Mouse (Mus musculus): Measurements from ENCODE around the gene Nkpd1. TPM values are rescaled to one million over a fixed set of nuclear protein-coding genes. Genes with fewer than 3 reads are reported as not detected.

Gene Nkpd1
- total and polyA plus RNA-seq, 3 experiments = 1.1 to 2.1 (median 1.9) TPM

DNA sequence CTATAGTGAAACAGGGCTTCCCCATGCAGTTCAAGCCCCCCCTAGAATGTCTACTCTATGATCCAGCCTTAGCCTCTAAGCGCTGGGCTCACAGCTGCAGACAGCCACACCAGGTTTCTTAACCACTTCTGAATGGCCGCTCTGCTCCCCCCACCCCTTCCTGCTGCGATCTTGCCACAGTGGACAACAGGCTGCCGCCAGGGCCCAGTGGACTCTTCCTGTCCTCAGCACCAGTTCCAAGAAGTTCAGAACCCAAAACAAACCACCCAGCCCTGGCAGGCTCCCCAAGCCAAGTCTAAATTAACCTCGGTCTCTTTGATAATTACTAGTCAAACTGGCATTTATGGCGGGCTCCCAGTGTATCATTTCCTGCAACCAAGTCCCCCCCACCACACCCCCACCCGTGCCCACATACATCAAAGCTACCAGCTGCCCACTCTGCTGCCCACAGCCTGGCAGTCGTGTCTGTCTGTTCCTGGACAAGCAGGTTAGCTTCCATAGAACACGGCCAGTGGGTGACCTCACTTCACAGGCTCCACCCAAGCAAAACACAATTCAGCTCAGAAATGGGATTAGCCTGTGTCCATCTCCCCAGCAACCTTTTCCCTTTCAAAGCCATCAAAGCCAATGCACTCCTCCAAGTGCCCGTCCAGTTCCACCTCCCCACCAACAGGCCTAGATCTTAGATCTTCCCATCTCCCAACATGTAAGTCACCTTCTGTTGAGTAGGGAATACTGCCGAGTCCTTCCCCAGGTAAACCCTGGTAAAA, 43.0 kb downstream of the Nkpd1 start:
- Histone ChIP-seq H3K36me3 (replicated peaks in 1 of 2; ENCODE audit: control insufficient read depth in 1 of 2, insufficient read depth in 1 of 2, low read length in 1 of 2) (peaks cover 21 to 68% of the 10 kb centered on the region in 2 experiments), H3K4me1 (ENCODE audit: control insufficient read depth in 1 of 2, insufficient read depth in 2 of 2) (peaks cover 8 to 44% of the 10 kb centered on the region in 2 experiments), H3K27me3 (replicated peaks) (no peaks in the 10 kb centered on the region), H3K4me3 (replicated peaks in 1 of 3; ENCODE audit: low read depth in 2 of 3, low read length in 2 of 3, poor library complexity in 1 of 3) (peak overlapping the region; percentile 88 to 98 (median 91)), H3K9ac (ENCODE audit: insufficient read depth, low read depth) (peak overlapping the region; percentile 93), H3K27ac (ENCODE audit: insufficient read depth, low read depth) (no peak overlapping the region), H3K79me2 (replicated peaks; ENCODE audit: control insufficient read depth, extremely low read depth, insufficient read depth, poor library complexity, severe bottlenecking) (peaks cover 51% of the 10 kb centered on the region), H3K9me3 (replicated peaks; ENCODE audit: low read length) (peaks cover 13% of the 10 kb centered on the region), H3K4me2 (ENCODE audit: insufficient read depth, low read depth, poor library complexity, severe bottlenecking) (peak overlapping the region; percentile 71)
- in situ Hi-C loops (cut with MboI; ENCODE audit: low pct_ligation_motif_present, low pct_unique_long_range_greater_than_20kb, low sequenced_read_pairs) (loop anchor here (25.0 kb wide), 1 partner anchor 148 kb away; the partner anchor contains the start of genes Ckm and Klc3), dilution Hi-C loops (cut with MboI; ENCODE audit: extremely low pct_ligation_motif_present, extremely low pct_unique_long_range_greater_than_20kb, low sequenced_read_pairs) (no loop called here)
- TF ChIP-seq USF1 (IDR thresholded peaks at IDR 0.05; ENCODE audit: low read depth, low read length) (no peak), TBP (conservative IDR thresholded peaks at IDR 0.05; ENCODE audit: low read depth, low read length) (no peak), SIN3A (IDR thresholded peaks at IDR 0.05; ENCODE audit: low read length) (peak; percentile 29; the same call in 1 of the 2 replicates), KAT2A (IDR thresholded peaks at IDR 0.05; ENCODE audit: insufficient replicate concordance, low read length) (no peak)
- DNase-seq (ENCODE audit: extremely low read depth) = no peak

GRCm38 (mm10) chr7:19561431-19561764, 43.8 kb downstream of the Nkpd1 start:
- no peaks in the 10 kb centered on the region for H3K27me3 ChIP-seq (replicated peaks)
- H3K27ac ChIP-seq (ENCODE audit: insufficient read depth, low read depth) = peak overlapping the region; percentile 8; the same call in 1 of the 2 replicates
- H3K9me3 ChIP-seq (replicated peaks; ENCODE audit: low read length) = peaks cover 13% of the 10 kb centered on the region
- peaks cover 8 to 44% of the 10 kb centered on the region in 2 experiments for H3K4me1 ChIP-seq (ENCODE audit: control insufficient read depth in 1 of 2, insufficient read depth in 2 of 2)
- no peak for DNase-seq (ENCODE audit: extremely low read depth)
- dilution Hi-C loops (cut with MboI; ENCODE audit: extremely low pct_ligation_motif_present, extremely low pct_unique_long_range_greater_than_20kb, low sequenced_read_pairs) (no loop called here), in situ Hi-C loops (cut with MboI; ENCODE audit: low pct_ligation_motif_present, low pct_unique_long_range_greater_than_20kb, low sequenced_read_pairs) (loop anchor here (25.0 kb wide), 1 partner anchor 149 kb away; the partner anchor contains the start of genes Ckm and Klc3)
- peak overlapping the region; percentile 88 to 98 (median 91) for H3K4me3 ChIP-seq (replicated peaks in 1 of 3; ENCODE audit: low read depth in 2 of 3, low read length in 2 of 3, poor library complexity in 1 of 3)
- H3K79me2 ChIP-seq (replicated peaks; ENCODE audit: control insufficient read depth, extremely low read depth, insufficient read depth, poor library complexity, severe bottlenecking) = peaks cover 45% of the 10 kb centered on the region
- peak overlapping the region; percentile 93 for H3K9ac ChIP-seq (ENCODE audit: insufficient read depth, low read depth)
- H3K4me2 ChIP-seq (ENCODE audit: insufficient read depth, low read depth, poor library complexity, severe bottlenecking) = peak overlapping the region; percentile 71
- TF ChIP-seq POLR2A (IDR thresholded peaks at IDR 0.05; ENCODE audit: low read depth, low read length) (no peak), USF2 (conservative IDR thresholded peaks at IDR 0.05; ENCODE audit: low read depth, low read length) (no peak)
- peaks cover 25 to 67% of the 10 kb centered on the region in 2 experiments for H3K36me3 ChIP-seq (replicated peaks in 1 of 2; ENCODE audit: control insufficient read depth in 1 of 2, insufficient read depth in 1 of 2, low read length in 1 of 2)

DNA sequence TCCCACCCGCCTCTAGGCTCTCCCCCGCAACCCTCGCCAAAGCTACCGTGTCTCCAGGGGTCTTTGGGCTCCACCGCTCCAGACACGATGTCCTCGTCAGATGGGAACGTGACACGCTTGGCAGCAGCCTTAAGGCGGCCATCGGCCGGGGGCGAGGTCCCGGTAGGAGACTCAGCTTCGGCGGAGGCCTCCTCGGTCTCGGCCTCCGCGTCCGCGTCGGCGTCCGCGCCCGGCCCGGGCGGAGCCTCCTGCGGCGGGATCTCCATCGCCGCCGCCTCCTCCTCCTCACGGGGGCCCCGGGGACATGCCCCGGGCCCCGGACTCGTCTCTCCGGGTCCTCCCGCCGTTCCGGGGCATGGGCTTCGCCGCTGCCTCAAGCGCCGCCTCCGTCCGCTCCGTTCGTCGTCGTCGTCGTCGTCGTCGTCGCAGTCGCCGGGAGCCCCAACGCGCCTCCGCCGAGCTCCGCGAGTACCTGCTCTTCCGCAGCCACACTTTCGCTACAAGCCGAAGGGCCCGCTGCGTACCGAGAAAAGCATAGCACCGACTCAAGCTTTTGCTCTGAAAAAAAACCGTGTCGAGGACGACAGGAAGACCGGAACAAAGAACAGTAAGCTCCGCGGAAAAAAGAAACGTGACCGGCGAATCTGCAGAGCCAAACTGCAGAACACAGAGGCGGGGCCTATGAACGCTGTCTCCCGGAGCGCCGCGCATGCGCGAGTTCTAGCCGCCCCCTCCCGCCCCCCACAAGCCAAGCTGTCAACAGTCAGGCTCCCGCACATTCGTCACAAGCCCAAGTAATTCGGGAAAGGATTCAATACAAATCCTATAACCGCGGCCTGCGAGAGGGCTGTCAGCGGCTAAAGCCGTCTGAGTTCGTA, 44.4 kb downstream of the Nkpd1 start:
- in situ Hi-C loops (cut with MboI; ENCODE audit: low pct_ligation_motif_present, low pct_unique_long_range_greater_than_20kb, low sequenced_read_pairs) = loop anchor here (25.0 kb wide), 1 partner anchor 150 kb away; the partner anchor contains the start of genes Ckm and Klc3
- peaks cover 27 to 66% of the 10 kb centered on the region in 2 experiments for H3K36me3 ChIP-seq (replicated peaks in 1 of 2; ENCODE audit: control insufficient read depth in 1 of 2, insufficient read depth in 1 of 2, low read length in 1 of 2)
- peak; percentile 85 for DNase-seq (ENCODE audit: extremely low read depth)
- H3K4me2 ChIP-seq (ENCODE audit: insufficient read depth, low read depth, poor library complexity, severe bottlenecking) = peak overlapping the region; percentile 71
- H3K4me3 ChIP-seq (replicated peaks in 1 of 3; ENCODE audit: low read depth in 2 of 3, low read length in 2 of 3, poor library complexity in 1 of 3) = peak overlapping the region; percentile 88 to 98 (median 91)
- peaks cover 13% of the 10 kb centered on the region for H3K9me3 ChIP-seq (replicated peaks; ENCODE audit: low read length)
- H3K4me1 ChIP-seq (ENCODE audit: control insufficient read depth in 1 of 2, insufficient read depth in 2 of 2) = peaks cover 8 to 44% of the 10 kb centered on the region in 2 experiments
- dilution Hi-C loops (cut with MboI; ENCODE audit: extremely low pct_ligation_motif_present, extremely low pct_unique_long_range_greater_than_20kb, low sequenced_read_pairs) = no loop called here
- peak overlapping the region; percentile 69 for H3K27ac ChIP-seq (ENCODE audit: insufficient read depth, low read depth)
- H3K9ac ChIP-seq (ENCODE audit: insufficient read depth, low read depth) = peak overlapping the region; percentile 93
- H3K79me2 ChIP-seq (replicated peaks; ENCODE audit: control insufficient read depth, extremely low read depth, insufficient read depth, poor library complexity, severe bottlenecking) = peaks cover 41% of the 10 kb centered on the region
- no peaks in the 10 kb centered on the region for H3K27me3 ChIP-seq (replicated peaks)
- TF ChIP-seq PAX5 (IDR thresholded peaks at IDR 0.05; ENCODE audit: low read length) = no peak
- no peak for TF ChIP-seq RAD21 (IDR thresholded peaks at IDR 0.05; ENCODE audit: low read depth, low read length)
- no peak for TF ChIP-seq E2F4 (IDR thresholded peaks at IDR 0.05; ENCODE audit: insufficient replicate concordance, low read depth, low read length)
- no peak for TF ChIP-seq MAFK (IDR thresholded peaks at IDR 0.05; ENCODE audit: insufficient replicate concordance, low read length)
- peak; percentile 72 for TF ChIP-seq MEF2A (IDR thresholded peaks at IDR 0.05; ENCODE audit: borderline replicate concordance, low read depth, low read length)
- TF ChIP-seq UBTF (IDR thresholded peaks at IDR 0.05; ENCODE audit: low read depth, low read length) = peak; percentile 88
- peak; percentile 100 for TF ChIP-seq ZC3H11A (IDR thresholded peaks at IDR 0.05; ENCODE audit: low read depth, low read length)
- peak; percentile 57; the same call in 1 of the 2 replicates for TF ChIP-seq POLR2AphosphoS2 (IDR thresholded peaks at IDR 0.05; ENCODE audit: low read depth, low read length)
- TF ChIP-seq TCF12 (IDR thresholded peaks at IDR 0.05; ENCODE audit: low read depth, low read length) = no peak; the same call in 1 of the 2 replicates
- peak; percentile 51; the same call in 1 of the 2 replicates for TF ChIP-seq TBP (conservative IDR thresholded peaks at IDR 0.05; ENCODE audit: low read depth, low read length)
- 0 out of 2 replicates have a peak, but pooled peaks have one; percentile 24 for TF ChIP-seq ETS1 (conservative IDR thresholded peaks at IDR 0.05; ENCODE audit: low read depth, low read length)
- peak; percentile 80; the same call in 1 of the 2 replicates for TF ChIP-seq MYC (IDR thresholded peaks at IDR 0.05; ENCODE audit: low read depth, low read length)
- peak; percentile 68 for TF ChIP-seq SIN3A (IDR thresholded peaks at IDR 0.05; ENCODE audit: low read length)
- no peak; the same call in 1 of the 2 replicates for TF ChIP-seq ZMIZ1 (IDR thresholded peaks at IDR 0.05; ENCODE audit: low read depth, low read length)
- TF ChIP-seq MAX (IDR thresholded peaks at IDR 0.05; ENCODE audit: low read length) = peak; percentile 81
- TF ChIP-seq MAZ (IDR thresholded peaks at IDR 0.05; ENCODE audit: low read depth, low read length) = peak; percentile 99

All from CH12.LX (cell line).